Mouse (Mus musculus) B cell, adult 2 months (primary cell): ENCODE data around the gene Chst11.

Experiments used
- DNase-seq, 2 experiments: peaks; one replicate each; pipeline ENCODE4 v3.0.0; 2022

The Chst11 gene

DNA sequence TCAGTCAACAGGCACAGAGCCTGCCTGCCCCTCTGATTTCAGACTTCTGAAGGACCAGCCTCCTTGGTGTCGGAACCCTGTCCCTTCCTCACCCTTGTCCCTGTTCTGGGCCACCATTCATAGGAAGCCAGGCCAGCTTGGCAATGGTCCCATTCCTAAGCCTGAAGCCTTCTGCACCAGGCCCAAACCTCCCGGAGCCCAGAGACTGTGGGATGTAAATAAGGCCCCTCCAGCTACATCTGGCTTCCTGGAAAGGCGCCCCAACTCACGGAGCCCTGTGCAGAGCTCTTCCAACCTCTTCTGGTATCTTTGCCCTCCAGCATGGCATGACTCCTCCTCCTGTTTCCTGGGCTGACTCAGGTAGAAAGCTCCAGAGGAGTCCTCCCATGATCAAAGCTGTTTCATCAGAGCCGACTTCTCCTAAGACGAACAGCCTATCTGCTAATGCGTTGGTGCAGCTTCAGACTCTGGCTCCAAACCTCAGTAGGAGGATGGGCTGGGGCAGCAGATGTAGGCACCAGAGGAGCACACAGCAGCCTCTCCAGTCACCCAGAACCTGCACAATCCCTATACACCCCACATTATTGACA is 199.3 kb downstream of the Chst11 start:
- no peak for DNase-seq

DNA sequence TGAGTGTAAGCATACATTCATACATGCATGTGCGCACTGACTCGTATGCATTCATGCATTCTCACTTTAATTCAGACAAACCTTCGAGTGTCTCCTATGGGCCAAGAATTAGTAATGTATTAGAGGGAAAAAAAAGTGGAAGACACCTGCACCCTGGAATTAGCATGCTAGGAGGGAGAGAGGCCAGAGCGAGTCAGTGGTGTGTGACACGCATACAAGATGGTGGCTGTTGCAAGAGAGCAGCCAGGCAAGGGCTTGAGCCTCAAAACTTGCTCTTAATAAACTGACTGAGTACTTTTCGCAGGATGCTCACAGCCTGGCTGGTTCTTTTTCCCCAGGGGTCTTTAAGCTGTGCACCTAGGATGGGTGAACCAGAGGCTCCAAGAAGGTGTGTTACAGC is 199.8 kb downstream of the Chst11 start:
- no peak for DNase-seq

DNA sequence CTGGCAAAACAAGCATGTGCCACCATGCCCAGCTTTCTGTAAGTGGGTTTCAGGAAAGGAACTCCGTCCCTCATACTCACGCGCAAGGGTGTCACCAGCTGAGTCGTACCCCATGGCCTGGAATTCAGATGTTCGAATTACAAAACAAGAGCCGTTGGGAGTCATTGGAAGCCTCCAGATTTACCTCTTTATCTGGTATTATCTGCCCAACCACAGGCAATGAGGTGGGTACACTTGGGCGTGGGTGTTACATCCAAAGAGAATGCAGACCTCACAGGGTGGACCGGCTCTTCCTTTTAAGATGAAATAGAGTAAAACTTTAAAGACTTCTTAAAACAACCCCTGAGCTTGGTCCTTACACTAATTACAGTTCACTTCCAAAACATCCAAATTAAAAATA is 200.9 kb downstream of the Chst11 start:
- DNase-seq: no peak

DNA sequence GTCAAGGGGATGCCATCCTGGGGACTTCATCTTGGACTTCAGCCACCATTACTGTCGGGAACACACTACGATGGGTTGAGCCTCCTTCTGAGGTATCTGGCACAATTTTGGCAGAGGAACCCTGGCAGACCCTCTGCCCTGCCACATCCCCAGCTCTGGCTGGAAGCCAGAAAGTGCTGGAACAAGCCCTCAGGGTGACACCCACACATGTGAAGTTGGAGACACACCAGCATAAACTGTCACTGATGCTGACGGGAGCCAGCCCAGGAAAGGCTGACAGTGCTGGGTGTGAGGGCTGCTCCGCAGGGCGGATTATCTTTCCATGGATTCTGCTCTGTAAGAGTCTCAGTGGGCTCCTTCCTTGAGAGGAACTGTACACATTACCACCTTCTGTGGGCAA is 201.7 kb downstream of the Chst11 start:
- no peak for DNase-seq

DNA sequence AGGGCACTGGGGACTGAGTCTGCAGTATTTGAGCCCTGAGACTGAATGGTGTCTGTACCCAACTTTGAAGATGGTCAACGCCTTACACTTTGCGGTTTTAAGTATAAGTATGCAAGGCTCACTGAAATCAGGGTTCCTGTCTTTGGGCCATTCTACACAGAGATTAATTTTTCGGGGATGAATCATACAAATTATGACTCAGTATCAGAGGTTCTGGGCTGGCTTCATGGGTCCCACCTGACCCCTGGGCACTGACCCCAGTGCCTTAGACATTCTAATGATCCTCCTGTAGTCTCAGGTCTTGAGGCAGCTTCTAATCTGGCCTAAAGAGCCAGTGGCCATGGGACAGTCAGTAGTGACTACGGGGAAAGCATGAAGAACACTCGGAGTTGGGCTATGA is 203.8 kb downstream of the Chst11 start:
- DNase-seq: no peak

DNA sequence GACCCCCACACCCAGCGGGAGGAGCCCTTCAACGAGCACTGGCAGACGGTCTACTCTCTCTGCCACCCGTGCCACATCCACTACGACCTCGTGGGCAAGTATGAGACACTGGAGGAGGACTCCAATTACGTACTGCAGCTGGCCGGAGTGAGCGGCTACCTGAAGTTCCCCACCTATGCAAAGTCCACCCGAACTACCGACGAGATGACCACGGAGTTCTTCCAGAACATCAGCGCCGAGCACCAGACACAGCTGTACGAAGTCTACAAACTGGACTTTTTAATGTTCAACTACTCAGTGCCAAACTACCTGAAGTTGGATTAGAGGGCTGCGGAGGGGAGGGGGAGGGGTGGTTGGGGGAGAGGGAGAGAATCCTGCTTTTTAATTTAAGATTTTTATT is 206.2 kb downstream of the Chst11 start:
- DNase-seq: no peak

DNA sequence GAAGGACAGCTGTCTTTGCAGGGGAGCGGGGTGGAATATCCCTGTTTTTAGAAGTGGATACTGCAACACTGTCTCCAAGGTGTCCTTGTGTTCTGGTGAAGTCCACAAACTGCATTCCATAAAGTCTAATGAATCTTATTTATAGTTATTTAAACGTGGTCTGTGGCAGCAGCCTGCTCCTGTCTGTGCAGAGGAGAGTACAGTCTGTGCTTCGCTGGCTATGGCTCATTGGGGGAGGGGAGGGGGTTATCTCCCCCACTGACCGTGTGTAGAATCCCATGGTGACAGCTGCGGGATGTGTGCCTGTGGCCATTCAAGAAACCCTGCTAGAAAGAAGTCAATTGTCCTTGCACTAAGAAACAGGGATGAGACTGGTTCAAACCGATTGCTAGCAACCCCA is 206.7 kb downstream of the Chst11 start:
- no peak for DNase-seq

DNA sequence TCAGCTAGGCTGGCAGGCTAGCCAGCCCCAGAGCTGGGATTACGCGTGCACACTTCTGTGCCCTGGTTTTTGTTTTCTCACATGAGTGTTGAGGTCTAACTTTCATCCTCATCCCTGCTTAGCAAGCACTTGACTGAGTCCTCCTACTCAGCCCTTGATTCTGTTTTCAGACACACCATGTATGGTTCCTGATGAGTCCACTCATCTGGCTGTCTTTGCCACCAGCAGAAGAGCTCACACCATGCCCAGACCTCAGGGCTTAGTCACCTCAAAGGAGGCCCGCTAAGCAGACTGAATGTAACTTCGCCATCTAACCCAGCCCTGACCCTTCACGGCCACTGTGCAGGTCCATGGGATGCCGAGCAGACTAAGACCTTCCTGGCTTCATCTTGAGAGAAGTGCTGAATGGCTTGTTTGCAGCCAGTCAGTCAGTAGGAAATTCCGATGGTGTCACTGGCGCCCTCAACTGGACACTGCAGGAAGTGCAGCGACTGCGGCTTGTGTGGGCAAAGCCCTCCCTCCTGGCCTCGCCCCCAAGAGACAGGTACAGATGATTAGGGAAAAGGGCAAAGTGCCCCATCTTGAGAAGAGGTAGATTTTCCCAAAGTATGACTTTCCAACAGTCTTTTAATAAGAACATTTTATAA is 212.5 kb downstream of the Chst11 start:
- peak; percentile 86 to 88 for DNase-seq

DNA sequence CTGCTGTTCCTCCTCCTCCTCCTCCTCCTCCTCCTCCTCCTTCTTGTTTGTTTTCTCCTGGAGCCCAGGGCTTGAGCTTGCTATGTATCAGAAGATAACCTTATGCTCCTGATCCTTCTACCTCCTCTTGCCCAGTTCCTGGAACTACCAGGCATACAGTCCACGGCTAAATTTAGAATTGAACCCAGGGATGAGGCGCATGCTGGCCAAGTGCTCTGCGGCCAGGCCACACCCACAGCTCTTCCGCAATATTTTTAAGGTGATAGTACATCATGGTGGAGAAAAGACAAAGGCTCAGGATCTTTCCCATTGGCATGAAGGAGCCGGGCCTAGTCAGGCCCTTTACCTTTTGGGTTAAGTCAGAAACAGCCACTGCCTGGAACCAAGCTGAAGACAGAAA is 213.4 kb downstream of the Chst11 start:
- no peak for DNase-seq

DNA sequence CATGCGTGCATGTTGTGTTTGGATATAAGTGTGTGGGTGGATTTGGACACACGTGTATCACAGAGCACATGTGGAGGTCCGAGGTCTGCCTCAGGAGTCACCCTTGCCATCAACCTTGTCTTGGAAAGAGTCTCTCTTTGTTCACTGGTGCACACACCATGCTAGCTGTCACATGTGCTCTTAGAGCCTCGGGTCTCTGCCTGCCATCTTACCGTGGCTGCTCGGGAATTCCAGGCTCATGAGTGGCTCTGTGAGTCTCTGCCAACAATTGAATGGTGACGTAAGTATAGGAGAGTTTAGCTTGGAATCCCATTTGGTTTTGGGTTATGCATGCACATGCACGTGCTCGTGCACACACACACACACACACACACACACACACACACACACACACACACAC is 214.0 kb downstream of the Chst11 start:
- DNase-seq: no peak

DNA sequence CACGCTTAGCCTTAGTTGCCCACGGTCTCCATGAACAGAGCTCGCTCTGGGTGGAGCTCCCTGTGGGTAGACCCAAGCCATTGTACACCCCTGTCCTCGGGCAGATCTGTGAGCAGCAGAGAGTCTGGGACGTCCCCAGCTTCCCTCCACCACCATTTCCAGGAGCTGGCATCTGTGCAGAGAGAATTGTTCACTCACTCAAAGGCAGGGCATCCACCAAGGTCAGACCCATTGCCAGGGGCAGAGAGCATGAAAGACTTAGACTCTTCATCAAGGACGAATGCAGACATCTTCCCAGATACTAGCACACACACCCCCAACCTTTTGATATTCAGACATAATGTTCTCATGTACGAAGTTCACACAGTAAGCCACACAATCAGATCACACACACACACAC is 216.2 kb downstream of the Chst11 start:
- no peak for DNase-seq

DNA sequence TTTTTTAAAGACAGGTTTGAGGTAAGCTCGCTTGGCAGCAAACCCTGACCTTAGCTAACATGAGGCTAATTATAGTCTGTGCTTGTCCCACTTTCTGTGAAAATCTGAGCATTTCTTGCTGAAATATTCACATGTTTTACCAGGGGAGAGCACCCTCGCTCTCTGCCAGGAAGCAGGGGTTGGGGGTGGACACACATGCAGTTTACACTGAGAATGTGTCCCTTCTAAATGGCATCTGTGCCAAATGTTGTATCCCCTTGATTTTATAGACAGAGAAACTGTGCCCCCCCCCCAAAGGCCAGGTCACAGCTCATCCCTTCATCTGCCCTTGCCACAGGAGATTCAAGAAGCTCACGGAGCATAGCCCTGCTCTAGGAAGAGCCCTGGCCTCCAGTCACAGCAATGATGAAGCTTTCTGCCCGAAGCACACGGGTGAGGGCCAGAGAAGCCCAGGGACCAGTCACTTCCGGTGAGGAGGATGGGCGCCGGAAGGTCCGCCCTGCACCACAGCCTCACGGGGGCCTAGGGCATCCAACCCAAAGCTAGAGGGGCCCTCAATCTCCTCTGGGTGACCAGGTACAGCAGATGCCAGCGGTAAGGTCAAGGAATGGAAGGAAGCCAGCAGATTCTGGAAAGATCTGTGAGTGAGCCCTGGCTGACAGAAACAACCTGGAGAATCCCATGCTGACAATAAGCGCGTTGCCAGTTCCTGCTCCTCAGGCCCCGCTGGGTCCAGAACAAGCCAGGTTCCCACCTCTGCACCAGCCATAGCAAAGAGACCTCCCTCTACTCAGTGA is 217.8 kb downstream of the Chst11 start:
- DNase-seq: no peak

DNA sequence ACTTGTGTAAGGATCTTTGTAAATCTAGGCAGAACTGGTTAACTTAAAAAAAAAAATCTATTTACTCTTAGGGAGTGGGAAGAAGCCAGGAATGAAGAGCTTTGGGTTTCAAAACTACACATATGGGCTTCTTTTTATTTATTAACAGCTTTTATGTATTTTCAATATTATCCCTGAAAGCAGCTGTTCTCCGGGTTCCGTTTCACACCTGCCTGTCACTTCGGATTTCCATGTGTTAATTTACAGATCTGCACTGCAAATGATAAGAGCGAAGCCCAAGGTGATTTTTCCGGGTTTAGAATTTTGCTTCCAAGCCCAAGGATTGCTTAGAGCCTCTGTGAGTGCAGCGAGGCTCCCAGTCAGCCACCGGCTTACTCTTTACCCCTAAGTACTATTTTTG is 223.1 kb downstream of the Chst11 start:
- no peak for DNase-seq

DNA sequence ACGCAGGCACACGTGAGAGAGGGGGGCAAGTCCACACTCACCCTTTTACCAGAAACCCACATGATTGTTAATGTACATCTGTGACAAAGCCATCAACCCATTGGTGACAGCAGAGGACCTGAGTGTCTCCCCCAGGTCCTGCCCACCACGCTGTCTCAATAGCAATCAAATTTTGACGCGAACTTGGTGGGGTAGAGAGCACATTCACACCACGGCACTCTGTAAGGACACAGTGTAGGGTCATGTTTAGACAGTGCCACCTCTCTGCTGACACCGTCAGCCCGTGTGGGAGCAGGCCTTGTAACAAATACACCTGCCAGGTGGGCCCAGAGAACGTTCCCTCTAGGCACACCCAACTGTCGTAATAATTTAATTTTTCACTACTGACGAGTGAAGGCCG is 224.1 kb downstream of the Chst11 start:
- no peak for DNase-seq

DNA sequence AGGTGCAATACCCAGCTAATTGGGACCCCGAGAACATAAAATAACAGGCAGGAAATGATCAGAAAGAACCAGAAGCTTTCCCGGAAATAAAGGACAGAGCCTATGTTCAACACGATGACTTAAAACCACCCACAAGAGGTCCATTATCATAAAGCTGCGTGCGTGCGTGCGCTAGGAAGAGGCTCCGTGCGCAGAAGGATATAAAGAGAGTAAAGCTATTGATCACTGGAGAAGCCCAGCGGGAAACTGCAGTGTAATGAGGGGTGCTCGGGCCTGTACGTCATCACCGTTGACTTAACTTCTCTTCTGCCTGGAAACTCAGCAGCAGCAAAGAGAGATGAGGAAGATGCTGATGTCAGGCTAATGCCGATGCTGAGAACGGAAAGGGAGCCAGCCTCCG is 224.8 kb downstream of the Chst11 start:
- no peak for DNase-seq

DNA sequence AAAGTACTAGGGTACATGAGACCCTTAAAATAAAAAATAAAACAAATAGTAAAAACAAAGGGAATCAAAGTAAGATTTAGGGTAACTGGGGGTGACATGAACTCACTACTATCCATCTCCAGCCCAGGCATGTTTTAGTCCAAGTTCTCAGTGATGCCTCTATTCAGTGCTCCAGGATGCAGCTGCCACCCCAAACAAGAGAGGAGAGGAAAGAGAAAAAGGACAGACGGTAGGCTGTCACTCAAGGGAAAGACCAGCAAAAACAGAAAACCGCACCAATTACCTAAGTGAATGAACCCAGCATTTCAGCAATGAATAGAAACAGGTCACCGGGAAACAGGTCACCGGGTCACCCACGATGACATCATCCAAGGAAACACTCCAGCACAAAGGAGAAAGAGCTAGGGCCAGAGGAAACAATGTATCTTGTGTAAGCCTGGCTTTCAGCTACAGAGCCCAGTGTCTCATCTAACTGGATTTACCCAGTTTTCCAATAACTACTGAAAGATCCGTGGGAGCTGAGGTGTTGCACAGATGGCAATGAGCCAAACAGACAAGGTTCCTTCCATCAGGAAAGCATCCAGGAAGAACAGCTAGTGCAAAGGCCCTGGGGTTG is 225.8 kb downstream of the Chst11 start:
- no peak for DNase-seq

DNA sequence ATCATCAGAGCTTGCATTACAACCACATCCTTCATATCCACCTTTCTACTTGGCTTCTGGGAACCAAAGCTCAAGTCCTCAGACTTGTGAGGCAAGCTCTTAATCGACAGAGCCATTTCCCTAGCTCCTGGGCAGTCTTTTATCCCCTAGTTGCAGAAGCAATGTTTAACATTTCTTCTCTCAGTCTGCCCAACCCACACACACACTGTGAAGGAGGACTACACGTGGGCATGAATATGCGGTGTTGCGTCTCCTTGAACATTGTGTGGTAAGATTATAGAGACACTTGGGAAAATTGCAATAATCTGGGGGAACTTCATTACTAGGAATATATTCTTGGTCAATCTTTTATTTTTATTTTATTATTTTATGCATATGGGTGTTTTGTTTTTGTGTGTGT is 227.3 kb downstream of the Chst11 start:
- DNase-seq: no peak

DNA sequence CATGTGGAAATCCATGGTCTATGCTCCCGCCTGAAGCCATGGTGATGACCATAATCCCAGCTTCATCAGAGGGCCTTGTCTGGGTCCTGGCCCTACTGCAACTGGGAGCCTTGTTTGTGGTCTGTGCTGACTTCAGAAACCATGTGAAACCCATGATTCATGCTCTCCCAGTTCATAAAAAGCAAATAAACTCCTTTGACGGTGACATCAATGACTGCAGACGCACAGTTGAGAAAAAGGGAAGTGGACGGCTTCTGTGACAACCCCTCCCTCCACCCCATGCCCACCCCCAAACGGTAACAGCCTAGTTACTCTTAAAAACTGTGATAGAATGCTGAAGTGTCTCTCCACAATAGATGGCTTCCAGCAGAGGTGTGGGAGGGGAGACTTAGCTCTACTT is 230.3 kb downstream of the Chst11 start:
- peak in 1 of 2 experiments; percentile 10 for DNase-seq

DNA sequence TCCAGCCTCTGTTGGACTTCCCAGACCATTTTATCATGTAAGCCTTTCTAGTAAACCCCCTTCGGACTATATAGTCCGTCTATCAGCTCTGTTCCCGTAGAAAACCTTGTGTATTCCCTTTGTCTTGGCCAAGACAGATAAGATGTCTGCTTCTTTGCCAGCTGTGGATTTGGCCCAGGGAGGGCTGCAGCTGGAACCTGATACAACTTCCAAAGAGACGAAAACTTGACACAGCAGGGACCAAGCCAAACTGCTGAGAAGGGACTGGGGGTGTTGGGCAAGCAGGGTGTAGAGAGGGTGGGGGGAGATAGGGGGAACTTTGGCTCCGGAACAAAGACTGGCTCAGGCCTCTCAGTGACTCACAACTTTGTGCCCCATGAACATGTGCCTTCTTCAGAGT is 232.0 kb downstream of the Chst11 start:
- DNase-seq: no peak

DNA sequence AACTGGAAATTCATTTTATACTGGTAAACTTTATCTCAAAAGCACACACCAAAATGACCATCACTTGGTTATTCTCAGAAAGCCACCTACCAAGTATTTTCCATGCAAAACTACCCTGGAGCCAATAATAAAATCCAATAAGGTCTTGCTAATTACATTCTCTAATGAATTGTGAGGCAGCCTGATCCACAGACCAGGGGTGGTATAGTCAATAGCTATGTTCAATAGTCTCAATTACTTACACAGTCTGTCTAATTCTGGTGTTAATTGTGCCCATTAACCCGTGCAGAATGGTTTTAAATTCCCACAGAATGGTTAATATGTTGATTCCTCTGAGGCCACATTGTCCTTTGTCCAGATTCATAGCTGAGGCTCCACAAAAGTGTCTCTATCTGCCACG is 233.5 kb downstream of the Chst11 start:
- no peak for DNase-seq

DNA sequence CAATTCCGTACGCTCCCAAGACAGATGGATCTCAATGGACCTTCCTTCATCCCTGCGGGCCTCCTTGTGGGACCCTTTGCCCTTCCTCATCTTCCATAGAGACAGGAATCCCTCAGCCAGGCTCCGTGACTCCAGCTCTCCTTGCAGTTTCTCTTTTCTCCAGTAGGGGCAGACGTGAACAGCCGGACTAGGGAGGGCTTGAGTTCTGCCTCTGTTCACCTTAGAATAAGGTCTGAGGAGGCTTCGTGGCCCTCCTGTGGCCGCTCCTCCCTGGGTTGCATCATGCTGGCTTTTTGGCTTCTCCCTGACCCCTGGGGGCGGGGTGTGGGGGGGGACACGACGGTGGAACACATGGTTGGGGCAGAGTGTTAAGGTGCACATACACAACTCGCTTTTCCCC is 234.4 kb downstream of the Chst11 start:
- DNase-seq: peak; percentile 59

DNA sequence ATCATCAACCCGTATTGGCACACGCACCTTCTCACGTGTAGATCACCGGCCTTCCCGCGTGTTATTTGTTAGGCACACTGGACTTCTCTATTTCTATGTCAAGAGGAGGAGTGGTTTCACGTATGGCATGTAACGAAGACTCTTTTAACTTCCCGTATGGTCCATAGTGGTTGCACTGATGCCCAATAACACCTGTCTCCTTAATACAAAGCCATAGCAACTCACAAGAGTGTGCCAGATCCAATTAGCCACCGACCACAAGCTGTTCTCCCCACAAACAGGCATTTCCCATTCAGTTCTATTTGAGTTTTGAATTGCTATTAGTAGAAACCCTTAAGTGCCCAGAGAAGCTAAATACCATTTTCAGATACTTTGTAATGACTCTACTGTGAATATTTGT is 234.9 kb downstream of the Chst11 start:
- DNase-seq: no peak

DNA sequence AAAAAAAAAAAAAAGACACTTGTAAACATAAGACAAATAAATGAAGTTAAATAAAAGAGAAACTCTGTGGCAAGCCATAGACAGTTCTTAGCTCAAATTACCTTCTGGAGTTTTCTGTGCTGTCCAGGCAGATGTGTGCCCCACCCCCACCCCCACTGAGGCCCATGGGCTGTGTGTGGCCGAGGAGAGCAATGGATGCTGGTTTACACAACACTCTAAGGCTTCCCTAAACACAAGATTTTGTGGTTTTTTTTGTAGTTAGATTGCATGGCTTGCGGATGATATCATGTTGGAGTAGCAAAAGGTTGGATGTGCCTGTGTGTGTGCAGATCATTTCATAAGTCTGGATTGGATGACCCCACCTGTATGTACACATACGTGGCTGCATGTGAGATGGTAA is 235.5 kb downstream of the Chst11 start:
- no peak for DNase-seq

DNA sequence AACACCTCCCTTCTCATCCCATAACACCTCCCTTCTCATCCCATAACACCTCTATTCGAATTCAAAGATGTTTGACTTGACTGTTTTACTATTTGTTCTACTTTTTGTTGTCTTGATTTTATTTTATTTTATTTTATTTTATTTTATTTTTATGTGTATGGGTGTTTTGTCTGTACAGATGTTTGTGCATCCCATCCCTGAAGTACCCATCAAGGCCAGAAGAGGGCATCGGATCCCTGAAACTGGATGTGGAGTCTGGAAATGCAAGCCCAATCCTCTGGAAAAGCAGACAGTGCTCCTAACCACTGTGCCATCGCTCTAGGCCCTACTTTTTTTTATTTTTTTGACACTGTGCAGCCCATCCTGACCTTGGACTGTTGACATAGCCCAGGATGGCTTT is 239.7 kb downstream of the Chst11 start:
- peak in 1 of 2 experiments; percentile 8 for DNase-seq
